In the genomic region with DNA sequence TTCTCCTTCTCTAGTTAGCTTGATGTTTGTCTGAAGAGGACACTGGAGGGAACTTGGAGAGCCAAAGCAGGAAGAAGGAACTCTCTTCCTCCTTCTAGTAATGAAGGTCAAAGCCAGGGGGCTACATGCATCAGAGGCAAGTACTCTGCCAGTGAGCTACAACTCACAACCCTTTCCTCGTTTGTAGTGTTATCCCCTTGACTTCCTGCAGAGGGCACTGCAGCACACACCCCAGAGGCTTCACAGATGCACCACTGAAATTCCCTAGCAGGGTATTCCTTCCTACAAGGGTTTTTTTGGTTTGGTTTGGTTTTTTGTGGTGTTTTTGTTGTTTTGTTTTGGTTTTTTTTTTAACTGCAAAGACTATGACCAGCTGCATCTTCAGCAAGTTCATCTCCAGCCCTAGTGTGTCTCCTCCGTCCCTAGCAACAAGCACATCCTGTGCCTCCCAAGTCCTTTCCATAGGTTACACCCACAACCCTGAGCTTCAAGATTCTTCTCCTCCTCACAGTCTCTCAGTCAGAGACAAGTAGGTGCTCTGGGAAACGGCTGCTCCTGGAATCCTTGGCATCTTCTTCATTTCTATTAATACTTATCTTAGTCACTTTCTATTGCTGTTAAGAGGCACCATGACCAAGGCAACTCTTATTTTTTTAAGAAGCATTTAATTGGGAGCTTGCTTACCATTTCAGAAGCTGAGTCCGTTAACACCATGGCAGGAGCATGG, we compare ENCODE assay signal across 11 mouse cellular contexts.
DNase-seq lines count a peak whose midpoint lies in the region; TF ChIP-seq lines count a peak whose summit lies in the region.
"Had no signal": no experiment of that assay in that cellular context is flagged by ENCODE, and none has a peak within 500 bp of the region (broad histone marks: within the 10 kb centered on the region; RNA-seq: fewer than 3 reads in every experiment).

No protein-coding gene starts in this region.

- no peak for TF ChIP-seq EP300 in heart, adult 2 months (IDR thresholded peaks at IDR 0.05; ENCODE audit: insufficient read depth, low read depth, low read length)

- TF ChIP-seq POLR2A in heart, adult 2 months (IDR thresholded peaks at IDR 0.05; ENCODE audit: insufficient read depth, low read depth, low read length), result no peak
- TF ChIP-seq POLR2A in bone marrow, adult 2 months (IDR thresholded peaks at IDR 0.05; ENCODE audit: borderline replicate concordance, control insufficient read depth, low read depth, low read length), result no peak
- no peak for TF ChIP-seq POLR2A in small intestine, adult 2 months (IDR thresholded peaks at IDR 0.05; ENCODE audit: low read depth, low read length)

- no peaks in the 10 kb centered on the region for H3K36me3 ChIP-seq in heart, adult 2 months (ENCODE audit: control insufficient read depth, insufficient read depth, low read length)
- no peaks in the 10 kb centered on the region for H3K36me3 ChIP-seq in small intestine, adult 2 months (ENCODE audit: control insufficient read depth, insufficient read depth, low read length)
- H3K36me3 ChIP-seq: limb, embryonic 12.5 days had no signal

- no peaks in the 10 kb centered on the region for H3K27me3 ChIP-seq in heart, adult 2 months (ENCODE audit: control insufficient read depth, insufficient read depth, low read length)
- H3K27me3 ChIP-seq in small intestine, adult 2 months (ENCODE audit: control insufficient read depth, insufficient read depth, low read length), result no peaks in the 10 kb centered on the region
- H3K27me3 ChIP-seq: limb, embryonic 12.5 days had no signal

- WGBS in heart, adult 2 months, result 65% methylated on average over 4 of the region's 4 CpGs
- WGBS in bone marrow, adult 2 months, result 61% methylated on average over 4 of the region's 4 CpGs
- 66% methylated on average over 4 of the region's 4 CpGs for WGBS in small intestine, adult 2 months

- no peak overlapping the region for H3K4me3 ChIP-seq in heart, adult 2 months
- H3K4me3 ChIP-seq in bone marrow, adult 2 months (replicated peaks; ENCODE audit: control insufficient read depth, low read depth, low read length), result no peak overlapping the region
- H3K4me3 ChIP-seq in small intestine, adult 2 months (ENCODE audit: low read depth, low read length), result no peak overlapping the region
- H3K4me3 ChIP-seq: limb, embryonic 12.5 days had no signal

- H3K79me2 ChIP-seq in heart, adult 2 months (replicated peaks; ENCODE audit: control insufficient read depth, insufficient read depth, low read length), result no peaks in the 10 kb centered on the region

- H3K9ac ChIP-seq in heart, adult 2 months (ENCODE audit: low read depth, low read length), result no peak overlapping the region
- H3K9ac ChIP-seq: limb, embryonic 12.5 days had no signal

- H3K27ac ChIP-seq in heart, adult 2 months, result no peak overlapping the region
- H3K27ac ChIP-seq in bone marrow, adult 2 months (ENCODE audit: control insufficient read depth, insufficient read depth, low read depth, low read length, poor library complexity), result no peak overlapping the region
- no peak overlapping the region for H3K27ac ChIP-seq in small intestine, adult 2 months (ENCODE audit: insufficient read depth, low read depth, low read length)
- H3K27ac ChIP-seq: limb, embryonic 12.5 days had no signal

- no peak for DNase-seq in heart, adult 2 months
- DNase-seq in heart, postnatal 10 days, result no peak
- peak; percentile 56 for DNase-seq in right cerebral cortex, adult 18-20 months
- DNase-seq in right cerebral cortex, postnatal 14 days, result no peak
- DNase-seq in c-Kit-positive CD71-positive TER-119-positive erythroid progenitor cells, embryonic 14.5 days (ENCODE audit: low spot score), result no peak
- DNase-seq in kidney, adult 18-20 months, result no peak
- DNase-seq: kidney, postnatal 10 days; thymus, postnatal 14 days had no signal

- intact Hi-C loops in heart, adult 2 months (cut with DNase I), result no loop called here
- intact Hi-C loops in heart, postnatal 10 days (cut with DNase I), result no loop called here

- TF ChIP-seq CTCF in heart, adult 2 months (IDR thresholded peaks at IDR 0.05), result peak; percentile 63
- peak; percentile 53 for TF ChIP-seq CTCF in bone marrow, adult 2 months (IDR thresholded peaks at IDR 0.05; ENCODE audit: control insufficient read depth, insufficient read depth, low read length)
- peak; percentile 50; the same call in 1 of the 2 replicates for TF ChIP-seq CTCF in small intestine, adult 2 months (IDR thresholded peaks at IDR 0.05; ENCODE audit: extremely low read depth, insufficient read length, insufficient replicate concordance, low read depth, low read length)

- H3K4me1 ChIP-seq in heart, adult 2 months (ENCODE audit: control insufficient read depth, insufficient read depth, low read length), result no peaks in the 10 kb centered on the region
- no peaks in the 10 kb centered on the region for H3K4me1 ChIP-seq in bone marrow, adult 2 months (ENCODE audit: control insufficient read depth, insufficient read depth, low read length)
- no peaks in the 10 kb centered on the region for H3K4me1 ChIP-seq in small intestine, adult 2 months (ENCODE audit: control insufficient read depth, insufficient read depth, insufficient read length, low read length)
- H3K4me1 ChIP-seq: limb, embryonic 12.5 days had no signal
